Mouse (Mus musculus) liver, embryonic 14.5 days (tissue): Measurements from ENCODE around the gene Krt80. TPM values are rescaled to one million over a fixed set of nuclear protein-coding genes. Genes with fewer than 3 reads are reported as not detected.

ENCODE experiments used
- ATAC-seq: fragments of 200-750 bp; cut with Nextera tagmentation; 2 replicates; pipeline ENCODE4 v1.8.0; 2017; ENCODE audit warnings: moderate number of reproducible peaks, mild to moderate bottlenecking, moderate library complexity; ENCODE audit not compliant: insufficient read depth
- DNase-seq, 3 experiments: peaks; one replicate each; pipeline ENCODE4 v3.0.0-alpha.2; 2012 to 2013; ENCODE audit warnings: low read depth in 3 of 3, low spot score in 3 of 3
- H3K27ac ChIP-seq: fragments of 300-500 bp; sonication (generic); 2 replicates; pipeline ENCODE4 v1.5.1; 2014; ENCODE audit warnings: moderate library complexity, mild to moderate bottlenecking, control low read depth, inconsistent platforms
- H3K27me3 ChIP-seq: fragments of 300-500 bp; sonication (generic); 2 replicates; pipeline ENCODE4 v1.6.1; 2014; ENCODE audit warnings: mild to moderate bottlenecking, low read length, moderate library complexity; ENCODE audit not compliant: control insufficient read depth, insufficient read depth
- H3K36me3 ChIP-seq: fragments of 300-500 bp; sonication (generic); replicated peaks from 2 replicates; pipeline ENCODE4 v1.6.1; 2014; ENCODE audit warnings: low read depth; ENCODE audit not compliant: control insufficient read depth, insufficient read depth
- H3K4me1 ChIP-seq, 2 experiments: fragments of 200-500 bp in 1 of 2; fragments of 300-500 bp in 1 of 2; sonication (generic) in 1 of 2; replicated peaks; 2 replicates each; pipeline ENCODE4 v1.6.1; 2012 to 2014; ENCODE audit warnings: antibody characterized with exemption in 1 of 2, inconsistent platforms in 1 of 2, low read length in 1 of 2; ENCODE audit not compliant: control insufficient read depth in 2 of 2, insufficient read depth in 2 of 2
- H3K4me2 ChIP-seq: fragments of 300-500 bp; sonication (generic); 2 replicates; pipeline ENCODE4 v1.6.1; 2014; ENCODE audit warnings: low read depth, mild to moderate bottlenecking, control low read depth, moderate library complexity
- H3K4me3 ChIP-seq, 2 experiments: fragments of 200-500 bp in 1 of 2; fragments of 300-500 bp in 1 of 2; sonication (generic) in 1 of 2; 2 replicates each; pipeline ENCODE4 v1.5.1; 2012 to 2014; ENCODE audit warnings: low read depth in 2 of 2, low read length in 2 of 2, mild to moderate bottlenecking in 2 of 2, control low read depth in 1 of 2, inconsistent platforms in 1 of 2, moderate library complexity in 1 of 2; ENCODE audit not compliant: insufficient read depth in 1 of 2
- H3K9ac ChIP-seq: fragments of 300-500 bp; sonication (generic); replicated peaks from 2 replicates; pipeline ENCODE4 v1.6.1; 2014; ENCODE audit warnings: mild to moderate bottlenecking, control low read depth, moderate library complexity
- H3K9me3 ChIP-seq: fragments of 300-500 bp; sonication (generic); 2 replicates; pipeline ENCODE4 v1.6.1; 2016; ENCODE audit warnings: low read length, mixed read lengths; ENCODE audit not compliant: control insufficient read depth
- CTCF ChIP-seq: IDR thresholded peaks from 2 replicates; pipeline ENCODE4 v1.5.1; 2016; ENCODE audit warnings: antibody characterized with exemption, low read depth, control low read depth
- EP300 ChIP-seq: IDR thresholded peaks from 2 replicates; pipeline ENCODE4 v1.6.1; 2016; ENCODE audit warnings: antibody characterized with exemption, low read depth
- whole genome bisulfite sequencing: fragments of 180-500 bp; shearing (Covaris S2); extraction: QIAGEN DNeasy Blood & Tissue Kit; methylation state at CpG from one replicate; pipeline ENCODE4 v1.1.7; 2014; ENCODE audit not compliant: insufficient replicate concordance; 5-methylcytosine and 5-hydroxymethylcytosine counted together
- polyA plus RNA-seq, 2 experiments: library from polyadenylated mRNA; depleted of rRNA in 1 of 2; stranded (reverse) in 1 of 2; unstranded in 1 of 2; fragments of >200 nt; fragmentation: Nextera tagmentation in 1 of 2; extraction: Ambion mirVana in 1 of 2; gene quantifications; 2 replicates each; pipeline versions ENCODE4 v1.2.1 to v1.2.3; 2012 to 2014

Gene Krt80
- polyA plus RNA-seq, 2 experiments, result 0.19 to 0.27 TPM

DNA sequence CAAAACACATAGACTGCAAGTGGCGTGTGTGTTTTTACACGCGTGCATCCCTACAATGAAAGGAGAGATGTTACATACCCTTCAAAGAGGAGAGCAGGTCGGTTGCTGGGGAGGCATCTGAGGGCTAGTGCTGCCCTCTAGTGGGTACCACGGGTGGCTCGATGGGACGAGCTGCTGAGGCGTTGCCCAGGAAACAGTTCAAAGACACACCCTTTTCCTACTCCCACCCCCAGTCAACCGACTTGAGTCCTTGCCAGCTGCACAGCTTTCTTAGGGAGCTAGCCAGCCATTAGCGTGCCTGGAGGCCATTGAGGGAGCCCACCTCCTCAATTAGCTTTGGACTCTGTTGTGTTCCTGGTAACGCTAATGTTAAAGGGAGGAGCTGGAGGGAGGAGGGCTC lies 54.1 kb downstream of the Krt80 start:
- peak; percentile 47 to 56 (median 53) for DNase-seq
- WGBS, result 1% methylated on average over 11 of the region's 11 CpGs
- H3K27ac ChIP-seq, result no peak overlapping the region

DNA sequence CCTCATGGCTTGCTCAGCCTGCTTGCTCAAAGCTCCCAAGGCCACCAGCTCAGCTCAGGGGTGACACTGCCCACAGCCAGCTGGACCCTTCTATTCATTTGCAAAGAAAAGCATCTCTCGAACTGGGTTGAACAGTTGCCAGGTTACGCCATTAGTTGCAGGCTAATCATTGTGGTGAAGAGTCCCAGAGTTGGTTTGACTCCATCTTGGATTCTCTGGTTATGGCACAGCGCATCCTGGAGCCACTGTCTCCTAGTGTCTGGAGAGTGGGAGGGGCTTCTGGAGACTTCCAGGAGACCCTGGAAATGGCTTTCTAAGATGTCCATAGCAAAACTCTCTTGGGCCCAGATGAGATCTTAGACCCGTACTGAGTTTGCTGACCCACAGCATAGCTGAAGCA lies 54.6 kb downstream of the Krt80 start:
- TF ChIP-seq EP300, result no peak
- TF ChIP-seq CTCF, result no peak

More for the DNA sequence above, 54.1 kb downstream of the Krt80 start:
- H3K9me3 ChIP-seq, result no peaks in the 10 kb centered on the region
- no peaks in the 10 kb centered on the region for H3K36me3 ChIP-seq
- peaks cover 0 to 19% of the 10 kb centered on the region in 2 experiments; a peak in 2 of 4 replicates for H3K4me1 ChIP-seq
- peak overlapping the region; percentile 35 for H3K4me2 ChIP-seq
- no peaks in the 10 kb centered on the region for H3K27me3 ChIP-seq
- peak; percentile 67; the same call in 1 of the 2 replicates for ATAC-seq
- TF ChIP-seq EP300, result no peak
- peak; percentile 90 for TF ChIP-seq CTCF
- H3K4me3 ChIP-seq, result peak overlapping the region; percentile 3 to 52; a peak in 2 of 4 replicates
- no peak overlapping the region for H3K9ac ChIP-seq

DNA sequence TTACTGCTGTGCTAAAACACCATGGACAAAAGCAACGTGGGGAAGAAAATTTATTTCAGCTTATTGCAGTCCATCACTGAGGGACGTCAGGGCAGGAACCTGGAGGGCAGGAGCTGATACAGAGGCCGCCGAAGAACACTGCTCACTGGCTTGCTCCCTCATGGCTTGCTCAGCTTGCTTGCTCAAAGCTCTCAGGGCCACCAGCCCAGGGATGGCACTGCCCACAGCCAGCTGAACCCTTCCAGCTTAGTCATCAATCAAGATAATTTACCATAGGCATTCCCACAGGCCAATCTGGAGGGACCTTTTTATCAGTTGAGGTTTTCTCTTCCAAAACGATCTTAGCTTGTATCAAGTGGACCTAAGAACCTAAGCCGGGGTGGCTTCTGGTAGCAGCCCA lies 58.0 kb downstream of the Krt80 start:
- Histone ChIP-seq H3K27ac (no peak overlapping the region), H3K4me2 (no peak overlapping the region), H3K9ac (no peak overlapping the region), H3K9me3 (no peaks in the 10 kb centered on the region), H3K4me1 (peaks cover 0 to 6% of the 10 kb centered on the region in 2 experiments; a peak in 1 of 4 replicates), H3K27me3 (no peaks in the 10 kb centered on the region), H3K36me3 (no peaks in the 10 kb centered on the region), H3K4me3 (no peak overlapping the region)
- TF ChIP-seq CTCF (no peak), EP300 (no peak)
- ATAC-seq (no peak), DNase-seq (no peak)
- 63% methylated on average over 6 of the region's 6 CpGs for WGBS

More for the DNA sequence above, 54.6 kb downstream of the Krt80 start:
- 74% methylated on average over 4 of the region's 4 CpGs for WGBS
- Histone ChIP-seq H3K4me1 (peaks cover 0 to 16% of the 10 kb centered on the region in 2 experiments; a peak in 2 of 4 replicates), H3K9me3 (no peaks in the 10 kb centered on the region), H3K4me2 (no peak overlapping the region), H3K4me3 (no peak overlapping the region), H3K9ac (no peak overlapping the region), H3K27me3 (no peaks in the 10 kb centered on the region), H3K27ac (no peak overlapping the region), H3K36me3 (no peaks in the 10 kb centered on the region)
- DNase-seq, result no peak
- ATAC-seq, result no peak

DNA sequence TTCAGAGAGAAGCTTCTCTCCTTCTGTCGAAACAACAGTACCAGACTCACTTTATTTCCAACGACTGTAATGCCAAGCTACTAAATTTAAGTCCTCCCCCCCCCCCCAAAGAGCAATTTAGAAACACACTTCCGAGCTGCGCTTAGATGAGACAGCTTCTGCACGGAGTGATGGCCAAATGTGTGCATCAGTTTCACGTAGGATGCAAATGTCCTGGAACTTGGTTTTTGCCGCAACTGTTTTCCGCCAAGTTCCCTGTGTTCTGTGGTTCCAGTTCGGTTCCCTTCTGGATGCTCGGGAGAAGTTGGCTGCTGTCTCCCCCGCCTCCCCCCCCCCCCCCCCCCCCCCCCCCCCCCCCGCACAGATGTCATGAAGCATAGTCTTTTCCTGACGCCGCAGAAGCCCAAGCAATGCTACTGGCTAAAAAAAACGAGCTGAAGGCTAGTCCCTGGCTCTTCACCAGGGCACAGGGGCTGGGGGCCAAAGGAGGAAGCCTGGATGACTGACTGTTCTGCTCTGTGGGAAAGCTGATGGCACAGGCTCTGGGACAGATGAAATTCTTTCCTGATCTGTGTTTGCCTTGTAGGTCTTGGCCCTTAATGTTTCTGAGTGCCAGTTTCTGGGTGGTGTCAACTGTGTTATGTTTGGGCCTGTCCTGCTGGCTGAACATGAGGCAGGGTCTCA lies 58.7 kb downstream of the Krt80 start:
- 48% methylated on average over 14 of the region's 15 CpGs for WGBS
- H3K4me3 ChIP-seq, result no peak overlapping the region
- H3K27ac ChIP-seq, result no peak overlapping the region
- no peak for DNase-seq
- no peak overlapping the region for H3K9ac ChIP-seq
- ATAC-seq, result no peak
- TF ChIP-seq EP300, result no peak
- TF ChIP-seq CTCF, result no peak
- H3K4me1 ChIP-seq, result peaks cover 0 to 6% of the 10 kb centered on the region in 2 experiments; a peak in 1 of 4 replicates
- no peaks in the 10 kb centered on the region for H3K9me3 ChIP-seq
- no peak overlapping the region for H3K4me2 ChIP-seq
- H3K36me3 ChIP-seq, result no peaks in the 10 kb centered on the region
- H3K27me3 ChIP-seq, result no peaks in the 10 kb centered on the region

DNA sequence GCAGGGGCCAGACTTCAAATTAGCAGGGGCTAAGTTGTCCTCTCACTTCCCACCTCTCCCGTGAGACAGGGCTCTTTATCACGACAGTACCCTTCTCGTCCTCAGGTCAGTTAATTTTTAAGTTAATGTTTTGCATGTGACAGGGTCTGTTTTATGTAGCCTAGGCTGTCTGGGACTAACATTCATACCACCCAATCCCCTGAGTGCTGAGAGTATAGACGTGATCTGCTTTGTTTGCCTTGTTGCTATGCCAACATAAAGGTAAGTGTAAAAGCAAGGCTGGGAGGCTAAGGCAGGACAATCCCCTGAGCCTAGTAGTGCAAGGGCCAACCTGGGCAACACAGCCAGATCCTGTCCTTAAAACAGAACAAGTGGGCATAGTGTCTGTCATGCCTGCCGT lies 60.5 kb downstream of the Krt80 start:
- H3K27ac ChIP-seq, result no peak overlapping the region

More for the DNA sequence above, 60.5 kb downstream of the Krt80 start:
- Histone ChIP-seq H3K4me1 (peaks cover 0 to 5% of the 10 kb centered on the region in 2 experiments; a peak in 1 of 4 replicates), H3K9me3 (no peaks in the 10 kb centered on the region), H3K27me3 (no peaks in the 10 kb centered on the region), H3K4me3 (no peak overlapping the region), H3K4me2 (no peak overlapping the region), H3K36me3 (no peaks in the 10 kb centered on the region), H3K9ac (no peak overlapping the region)
- DNase-seq (no peak), ATAC-seq (no peak)
- no peak for TF ChIP-seq CTCF
- WGBS, result 38% methylated on average over 5 of the region's 5 CpGs
